Mouse (Mus musculus) c-Kit-positive CD71-positive TER-119-positive erythroid progenitor cells, embryonic 14.5 days (primary cell): ENCODE measurements around the gene Msgn1.

Experiments used
- DNase-seq: peaks from one replicate; pipeline ENCODE4 v3.0.0-alpha.2; 2013; ENCODE audit warnings: low spot score

Msgn1 gene

GRCm38 (mm10) chr12:11208872-11209271 is at the start of gene Msgn1:
Msgn1 (minus strand) TSS chr12:11208972.
- DNase-seq: no peak

GRCm38 (mm10) chr12:11250322-11250721 is 41.5 kb upstream of the Msgn1 start:
- DNase-seq: no peak

DNA sequence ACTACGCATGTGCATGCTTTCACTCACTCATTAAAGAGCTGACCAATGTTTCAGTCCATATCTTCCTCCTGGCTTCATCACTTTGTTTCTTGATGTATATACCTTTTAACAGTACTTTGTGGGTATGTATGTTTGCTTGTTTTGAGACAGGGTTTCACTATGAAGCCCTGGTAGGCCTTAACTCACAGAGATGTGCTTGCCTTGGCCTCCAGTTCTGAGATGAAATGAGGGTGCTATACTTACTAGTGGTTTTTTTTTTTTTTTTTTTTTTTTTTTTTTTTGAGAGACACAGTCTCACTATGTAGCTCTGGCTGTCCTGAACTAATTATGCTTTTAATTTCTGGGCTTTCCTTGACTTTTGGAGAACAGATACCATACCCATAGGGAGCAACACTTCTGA is 38.7 kb upstream of the Msgn1 start:
- DNase-seq: no peak

GRCm38 (mm10) chr12:11235996-11236395 is 27.2 kb upstream of the Msgn1 start:
- DNase-seq: no peak

DNA sequence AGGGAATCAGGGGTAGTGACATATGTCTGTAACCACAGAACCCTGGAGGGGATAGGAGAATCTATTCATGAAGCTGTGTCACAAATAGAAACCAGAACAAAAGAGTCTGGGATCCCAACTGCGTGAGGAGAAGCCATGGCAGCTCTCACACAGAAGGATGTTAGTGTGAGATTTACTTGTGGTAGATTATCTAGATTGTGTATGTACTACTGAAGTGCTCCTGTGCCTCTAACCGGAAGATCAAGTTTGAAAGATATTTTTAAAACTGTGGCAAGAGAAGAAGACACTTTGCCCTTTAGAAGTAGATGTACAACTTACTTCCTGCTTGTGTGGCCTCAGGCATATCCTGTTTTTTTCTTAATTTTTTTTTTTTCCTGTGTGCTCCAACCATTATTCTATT is 21.5 kb upstream of the Msgn1 start:
- no peak for DNase-seq

DNA sequence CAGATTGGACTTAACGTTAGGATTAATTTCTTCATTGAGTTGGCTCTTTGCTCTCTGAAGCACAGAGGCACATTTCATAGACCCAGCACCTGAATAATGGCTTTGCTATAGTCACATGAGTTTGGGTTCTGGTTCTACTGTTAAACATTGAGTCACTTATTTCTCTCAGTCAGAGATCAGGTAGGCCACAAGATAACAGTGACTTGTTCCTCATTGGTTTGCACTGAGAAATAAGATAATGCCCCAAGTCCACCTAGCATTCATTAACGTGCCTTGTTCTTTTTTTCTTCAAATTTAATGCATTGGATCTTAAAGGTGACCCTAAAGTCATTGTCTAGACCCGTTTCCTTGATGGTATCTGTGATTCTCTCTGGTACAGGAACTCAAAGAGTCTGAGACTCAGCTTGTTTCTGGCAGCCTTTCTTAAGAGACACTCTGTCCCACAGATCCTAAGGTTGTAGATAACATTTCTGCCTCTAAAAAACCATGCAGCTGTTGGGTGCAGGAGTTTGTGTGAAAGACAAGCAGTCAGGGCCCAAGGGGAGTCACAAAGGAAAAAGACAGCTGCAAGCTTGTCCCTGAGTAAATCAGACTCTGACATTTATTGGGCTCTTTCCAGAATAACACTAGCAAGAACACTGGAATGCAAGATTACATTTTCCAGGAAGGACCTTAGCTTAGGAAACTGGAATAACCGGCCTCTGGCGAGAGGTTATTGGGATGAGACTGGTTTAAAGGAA is 17.9 kb upstream of the Msgn1 start:
- no peak for DNase-seq

GRCm38 (mm10) chr12:11226123-11226522 is 17.4 kb upstream of the Msgn1 start:
- DNase-seq: no peak

DNA sequence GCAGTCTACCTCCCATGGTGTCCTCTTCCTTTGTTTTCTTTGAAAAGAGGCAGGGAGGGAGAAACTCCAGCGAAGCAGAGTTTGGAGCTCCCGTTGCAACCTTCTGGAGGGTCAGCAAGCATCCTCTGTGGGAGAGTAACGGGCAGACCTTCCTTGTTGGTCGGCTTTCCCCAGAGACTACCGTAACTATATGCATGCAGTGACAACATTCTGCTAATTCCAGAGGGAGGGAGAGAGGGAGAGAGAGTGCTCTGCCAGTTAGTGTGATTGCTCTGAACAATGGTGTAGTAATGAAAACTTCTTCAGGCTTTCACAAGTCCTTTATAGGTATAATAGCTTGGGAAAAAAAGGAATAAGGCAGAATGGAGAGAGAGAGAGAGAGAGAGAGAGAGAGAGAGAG is 15.9 kb upstream of the Msgn1 start:
- DNase-seq: no peak

DNA sequence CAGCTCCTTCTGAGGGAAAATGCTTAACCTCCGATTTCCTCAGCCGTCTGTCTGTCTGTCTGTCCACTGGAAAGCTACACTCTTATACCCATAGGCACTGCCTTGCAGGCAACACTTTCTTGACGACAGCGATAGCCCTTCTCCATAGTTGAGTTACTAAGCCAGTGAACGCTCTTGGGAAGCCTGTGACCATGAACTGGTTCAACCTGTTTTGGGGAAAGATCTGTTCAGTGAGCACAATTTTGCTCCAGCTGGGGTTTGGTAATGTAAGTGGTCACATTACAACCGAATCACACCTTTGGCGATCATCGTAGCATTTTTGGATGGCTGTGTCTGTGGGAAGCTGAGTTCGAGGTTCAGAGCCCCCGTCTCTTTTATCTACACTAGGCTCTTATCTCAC is 14.3 kb upstream of the Msgn1 start:
- DNase-seq: no peak

- DNase-seq: no peak
Observed at GRCm38 (mm10) chr12:11222566-11222965, 13.8 kb upstream of the Msgn1 start.

DNA sequence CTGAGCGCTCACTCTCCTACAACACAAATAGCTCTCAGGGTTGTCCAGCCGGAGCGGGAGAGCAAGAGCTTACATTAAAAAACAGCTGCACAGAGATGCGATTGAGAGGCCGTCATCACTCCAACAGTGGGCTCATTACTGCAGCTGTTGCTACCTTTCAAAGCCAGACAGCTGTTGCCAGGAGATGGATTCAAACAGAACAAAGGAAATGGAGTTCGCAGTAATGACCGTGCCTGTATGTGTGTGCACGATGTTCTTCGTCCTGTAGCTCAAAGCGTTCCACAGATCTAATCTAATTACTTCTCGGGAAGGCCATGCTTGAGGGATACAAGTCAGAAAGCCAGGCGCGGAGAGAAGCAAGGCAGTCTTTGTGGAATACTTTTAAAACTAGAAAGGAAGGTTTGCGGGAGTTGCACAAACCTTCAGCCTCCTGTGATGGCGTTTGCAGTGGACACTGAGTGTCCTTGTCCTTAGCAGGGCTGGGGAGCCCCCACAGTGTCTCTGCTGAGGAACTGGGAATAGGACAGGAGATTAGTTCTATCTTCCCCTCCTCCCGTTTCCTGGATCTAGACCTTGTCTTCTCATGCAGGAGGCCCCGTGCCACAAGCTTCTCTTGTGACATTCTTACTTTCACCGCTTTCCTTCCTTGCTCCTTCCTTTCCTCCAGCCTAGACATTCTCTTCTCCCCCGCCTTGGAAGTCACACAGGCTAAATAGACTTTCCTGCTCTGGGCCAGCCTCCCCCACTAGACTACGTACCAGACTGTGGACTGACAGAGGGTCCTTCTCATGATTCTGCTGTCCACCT is 13.0 kb upstream of the Msgn1 start:
- DNase-seq: no peak

- no peak for DNase-seq
Observed at GRCm38 (mm10) chr12:11217726-11218250, 9.0 kb upstream of the Msgn1 start.

GRCm38 (mm10) chr12:11216454-11216853 is 7.7 kb upstream of the Msgn1 start:
- DNase-seq: no peak

GRCm38 (mm10) chr12:11215555-11215954 is 6.8 kb upstream of the Msgn1 start:
- no peak for DNase-seq

DNA sequence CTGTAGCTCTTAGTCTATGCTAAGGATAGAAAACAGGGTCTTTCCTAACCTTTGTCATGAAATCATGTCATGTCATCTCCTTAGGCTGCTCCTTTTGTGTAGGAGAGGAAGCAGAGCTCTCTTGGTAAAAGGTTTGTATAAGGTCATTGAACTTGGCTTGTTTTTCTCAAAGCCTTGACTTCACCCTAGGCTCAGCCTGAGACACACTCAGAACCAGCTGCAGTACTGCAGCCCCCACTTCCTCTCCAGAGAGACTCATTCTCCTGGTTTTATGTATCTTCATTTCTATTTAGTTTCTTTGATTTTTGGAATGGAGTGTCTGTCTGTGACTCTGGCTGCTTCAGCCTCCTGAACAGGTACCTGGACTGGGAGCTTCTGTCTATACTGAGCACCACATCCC is 6.0 kb upstream of the Msgn1 start:
- no peak for DNase-seq

GRCm38 (mm10) chr12:11212881-11213280 is 4.1 kb upstream of the Msgn1 start:
- DNase-seq: no peak

DNA sequence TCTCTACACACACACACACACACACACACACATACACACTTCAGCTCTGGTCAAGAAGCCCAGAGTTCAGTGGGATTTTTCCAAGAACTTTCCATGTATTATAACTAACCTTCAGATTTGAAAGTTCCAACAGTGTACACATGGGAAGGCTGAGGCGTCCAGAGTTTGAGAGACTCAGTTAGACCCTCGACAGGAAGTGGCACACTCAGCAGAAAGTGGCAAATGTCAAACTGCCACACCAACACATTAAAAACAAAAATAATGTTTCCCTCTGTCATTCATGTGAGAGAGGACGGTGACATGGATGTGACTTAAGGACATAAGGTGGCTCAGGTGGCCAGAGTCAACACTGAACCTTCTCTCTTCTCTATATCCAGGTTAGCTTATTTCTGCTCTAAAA is 1.6 kb upstream of the Msgn1 start:
- no peak for DNase-seq

DNA sequence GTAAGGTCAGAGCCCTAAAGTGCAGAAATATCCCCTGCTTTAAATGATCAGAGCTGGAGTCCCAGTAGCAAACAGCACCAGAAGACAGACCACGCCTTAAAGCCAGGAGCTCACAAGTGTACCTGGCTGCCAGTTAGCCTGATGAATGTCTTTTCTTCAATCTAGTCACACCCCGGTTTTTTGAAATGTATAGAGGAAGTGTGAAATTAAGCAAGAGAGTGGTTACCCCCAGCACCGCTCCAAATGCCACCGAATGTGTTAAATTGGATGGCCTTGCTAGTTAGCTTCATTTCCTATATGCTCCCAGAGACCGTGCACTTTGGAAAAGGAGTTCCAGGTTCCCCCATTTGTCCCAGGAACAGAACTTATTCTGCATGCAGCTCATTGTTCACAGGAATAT is 864 bp upstream of the Msgn1 start:
- DNase-seq: no peak

DNA sequence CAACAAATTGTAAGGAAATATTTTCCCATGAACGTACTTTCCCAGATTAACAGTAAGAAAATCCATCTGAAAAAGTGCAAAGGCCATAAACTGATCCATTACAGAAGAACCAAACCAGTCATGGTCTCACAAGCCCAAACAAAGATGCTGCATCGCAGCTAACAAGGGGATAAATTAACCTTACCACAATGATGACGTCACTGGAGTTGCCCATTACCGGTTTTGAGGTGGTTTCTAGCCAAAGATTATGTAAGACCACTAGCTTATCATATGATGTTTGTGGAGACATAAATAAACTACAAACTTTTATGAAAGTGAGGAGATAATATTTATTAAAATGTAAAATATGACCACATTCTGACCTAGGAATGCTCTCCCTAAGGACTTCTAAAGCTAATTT is 2.5 kb downstream of the Msgn1 start:
- DNase-seq: no peak

DNA sequence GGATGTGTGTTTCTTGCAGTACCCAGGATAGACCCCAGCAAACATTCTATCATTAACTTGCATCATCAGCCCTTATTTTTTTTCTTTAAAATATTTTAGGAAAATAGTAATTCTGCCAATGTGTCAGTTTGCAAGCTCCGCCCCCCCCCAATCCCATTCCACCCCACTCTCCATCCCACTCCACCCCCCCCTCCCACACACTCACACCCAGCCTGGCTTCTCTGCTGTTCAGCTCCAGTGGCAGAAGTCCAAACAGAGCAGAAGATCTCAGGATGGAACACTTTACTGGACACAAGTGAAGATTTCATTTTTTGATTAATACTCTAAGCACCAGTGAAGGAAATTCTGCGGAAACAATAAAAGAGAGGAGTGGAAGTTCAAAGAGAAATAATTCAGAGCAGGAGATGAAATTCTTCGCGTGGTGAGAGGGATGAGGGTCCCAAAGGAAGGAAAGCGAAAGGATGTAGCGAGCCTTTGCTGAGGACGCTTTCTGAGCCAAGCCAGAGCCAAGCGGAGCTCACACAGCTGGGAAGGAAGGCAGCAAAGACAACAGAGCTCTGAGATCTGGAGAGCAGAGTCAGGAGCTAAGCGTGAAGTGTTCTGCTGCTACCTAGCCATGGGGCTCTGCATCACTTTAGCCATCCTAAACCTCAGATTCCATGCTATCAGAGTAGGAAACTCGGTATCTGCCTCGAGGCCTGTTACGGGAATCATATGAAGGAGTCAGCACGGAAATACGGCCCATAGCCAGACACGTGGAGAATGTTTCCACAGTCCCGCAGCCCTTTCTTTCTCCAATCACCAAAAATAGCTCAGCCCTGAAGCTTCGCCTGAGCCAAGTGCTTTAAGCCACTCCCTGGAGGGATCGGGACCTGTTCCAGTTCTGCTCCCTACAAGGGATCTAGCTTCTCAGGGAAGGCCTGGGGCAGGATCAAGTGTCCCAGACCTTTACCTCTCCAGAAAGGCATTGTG is 4.8 kb downstream of the Msgn1 start:
- DNase-seq: no peak

- no peak for DNase-seq
Observed at GRCm38 (mm10) chr12:11202476-11202875, 6.3 kb downstream of the Msgn1 start.

- DNase-seq: no peak
Observed at GRCm38 (mm10) chr12:11200711-11201110, 8.1 kb downstream of the Msgn1 start.
